Mouse (Mus musculus): ENCODE data around the gene Dda1. TPM values are rescaled to one million over a fixed set of nuclear protein-coding genes. Genes with fewer than 3 reads are reported as not detected.

Gene Dda1
- polyA plus RNA-seq, 1 experiment from 2014 or later = 130 TPM

DNA sequence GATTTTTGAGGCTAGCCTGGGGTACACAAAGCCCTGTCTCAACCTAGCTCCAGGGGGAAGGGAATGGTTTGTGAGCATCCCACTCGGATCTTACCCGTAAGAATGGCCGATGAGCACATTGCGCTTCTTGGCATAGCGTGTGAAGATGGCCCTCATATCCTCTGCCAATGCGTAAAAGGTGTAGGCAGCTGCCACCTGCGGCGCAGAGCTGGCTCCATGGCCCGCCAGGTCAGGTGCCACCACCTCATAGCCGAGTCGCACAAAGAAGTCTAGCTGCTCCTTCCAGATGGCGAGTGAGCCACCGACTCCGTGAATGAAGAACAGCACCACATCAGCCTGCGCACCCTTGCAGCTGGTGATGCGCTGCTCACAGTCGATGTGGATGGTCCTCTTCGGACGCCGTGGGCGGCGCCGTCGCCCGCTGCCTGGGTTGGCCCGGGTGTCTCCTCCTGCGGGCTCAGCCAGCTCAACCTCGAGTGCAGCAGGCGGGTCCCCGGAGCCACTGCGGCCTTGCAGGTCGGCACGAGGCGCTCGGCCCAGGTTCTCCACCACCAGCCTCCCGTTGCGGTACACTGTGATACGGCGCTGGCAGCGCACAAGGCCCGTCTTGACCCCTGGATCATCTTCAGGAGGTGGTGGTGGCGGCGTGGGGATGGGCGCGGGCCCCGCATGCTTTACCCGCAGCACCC is 7.7 kb upstream of the Dda1 start:
- peaks cover 24% of the 10 kb centered on the region for H3K27me3 ChIP-seq (ENCODE audit: low read depth, poor library complexity, severe bottlenecking)
- no peaks in the 10 kb centered on the region for H3K9me3 ChIP-seq (replicated peaks)
- WGBS = 74% methylated on average over 47 of the region's 47 CpGs
- DNase-seq (ENCODE audit: low spot score) = no peak
- peaks cover 55% of the 10 kb centered on the region for H3K36me3 ChIP-seq
- H3K4me3 ChIP-seq = peak overlapping the region; percentile 76; the same call in 1 of the 2 replicates
- H3K27ac ChIP-seq = no peak overlapping the region
- peaks cover 47% of the 10 kb centered on the region for H3K4me1 ChIP-seq

DNA sequence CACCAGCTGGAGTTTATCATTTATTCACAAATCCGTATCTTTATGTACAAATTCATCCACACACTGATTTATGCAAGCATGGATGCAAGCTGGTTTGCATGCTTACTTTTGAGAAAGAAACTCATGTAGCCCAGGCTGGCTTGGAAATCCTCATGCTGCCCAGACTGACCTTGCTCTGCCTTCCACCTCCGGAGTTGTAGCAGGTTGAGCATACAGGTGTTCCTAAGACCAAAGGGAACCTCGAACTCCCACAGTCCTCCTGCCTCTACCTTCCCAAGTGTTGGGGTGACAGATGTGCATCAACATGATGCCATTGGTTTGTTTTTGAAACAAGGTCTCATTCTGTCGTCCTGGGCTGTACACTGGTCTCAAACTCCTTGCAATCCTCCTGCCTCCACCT is 6.8 kb upstream of the Dda1 start:
- WGBS = 78% methylated on average over 4 of the region's 4 CpGs
- H3K27me3 ChIP-seq (ENCODE audit: low read depth, poor library complexity, severe bottlenecking) = peaks cover 17% of the 10 kb centered on the region
- no peaks in the 10 kb centered on the region for H3K9me3 ChIP-seq (replicated peaks)
- H3K4me3 ChIP-seq = peak overlapping the region; percentile 76
- H3K27ac ChIP-seq = no peak overlapping the region
- peaks cover 57% of the 10 kb centered on the region for H3K36me3 ChIP-seq
- H3K4me1 ChIP-seq = peaks cover 42% of the 10 kb centered on the region
- no peak for DNase-seq (ENCODE audit: low spot score)

DNA sequence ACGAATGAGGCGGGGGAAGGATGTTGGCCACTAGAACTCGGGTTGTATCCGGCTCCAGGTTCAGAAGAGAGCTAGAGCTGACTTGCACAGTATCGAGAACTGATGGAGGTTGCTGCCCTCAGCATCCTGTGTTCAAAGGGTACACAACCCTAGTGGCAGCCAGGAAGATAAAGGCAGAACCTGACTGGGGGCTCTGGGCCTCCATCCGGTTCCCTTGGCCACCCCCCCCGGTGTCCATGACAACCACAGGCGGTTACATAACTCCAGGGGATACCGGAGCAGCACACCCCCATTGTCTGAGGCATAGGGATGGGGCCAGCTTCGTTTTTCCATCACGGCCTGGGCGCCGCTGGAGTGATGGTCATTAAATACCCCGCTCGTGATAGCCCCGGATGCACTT is 6.2 kb upstream of the Dda1 start:
- Histone ChIP-seq H3K9me3 (replicated peaks) (no peaks in the 10 kb centered on the region), H3K36me3 (peaks cover 54% of the 10 kb centered on the region), H3K4me3 (peak overlapping the region; percentile 76), H3K27me3 (ENCODE audit: low read depth, poor library complexity, severe bottlenecking) (peaks cover 16% of the 10 kb centered on the region), H3K27ac (peak overlapping the region; percentile 86), H3K4me1 (peaks cover 42% of the 10 kb centered on the region)
- 8% methylated on average over 16 of the region's 16 CpGs for WGBS
- DNase-seq (ENCODE audit: low spot score) = peak; percentile 62

- DNase-seq (ENCODE audit: low spot score) = peak; percentile 94
- Histone ChIP-seq H3K27ac (peak within 1 kb of the TSS; percentile 86), H3K27me3 (ENCODE audit: low read depth, poor library complexity, severe bottlenecking) (peaks cover 16% of the 10 kb centered on the region), H3K4me1 (peaks cover 42% of the 10 kb centered on the region), H3K4me3 (peak within 1 kb of the TSS; percentile 76), H3K36me3 (peaks cover 48% of the 10 kb centered on the region), H3K9me3 (replicated peaks) (no peaks in the 10 kb centered on the region)
- under 1% methylated on average over 55 of the region's 55 CpGs for WGBS
Observed at GRCm38 (mm10) chr8:71463188-71464033, 5.6 kb upstream of the Dda1 start, which contains the start of gene Abhd8. Gene Abhd8 (minus strand): TSS chr8:71463655.

GRCm38 (mm10) chr8:71464513-71465500 is 4.2 kb upstream of the Dda1 start, which contains the start of gene Mrpl34:
Gene Mrpl34 (plus strand): TSS chr8:71464959.
- peaks cover 16% of the 10 kb centered on the region for H3K27me3 ChIP-seq (ENCODE audit: low read depth, poor library complexity, severe bottlenecking)
- H3K4me1 ChIP-seq = peaks cover 53% of the 10 kb centered on the region
- H3K36me3 ChIP-seq = peaks cover 34% of the 10 kb centered on the region
- WGBS = under 1% methylated on average over 59 of the region's 59 CpGs
- H3K27ac ChIP-seq = peak within 1 kb of the TSS; percentile 86
- H3K4me3 ChIP-seq = peak within 1 kb of the TSS; percentile 76
- DNase-seq (ENCODE audit: low spot score) = peak; percentile 94
- no peaks in the 10 kb centered on the region for H3K9me3 ChIP-seq (replicated peaks)

GRCm38 (mm10) chr8:71465733-71466132 is 3.3 kb upstream of the Dda1 start:
- Histone ChIP-seq H3K9me3 (replicated peaks) (no peaks in the 10 kb centered on the region), H3K4me1 (peaks cover 62% of the 10 kb centered on the region), H3K4me3 (peak overlapping the region; percentile 76), H3K27ac (no peak overlapping the region), H3K27me3 (ENCODE audit: low read depth, poor library complexity, severe bottlenecking) (peaks cover 16% of the 10 kb centered on the region), H3K36me3 (peaks cover 35% of the 10 kb centered on the region)
- no peak for DNase-seq (ENCODE audit: low spot score)
- WGBS = 85% methylated on average over 8 of the region's 8 CpGs

GRCm38 (mm10) chr8:71466198-71466597 is 2.8 kb upstream of the Dda1 start:
- no peak for DNase-seq (ENCODE audit: low spot score)
- Histone ChIP-seq H3K27ac (no peak overlapping the region), H3K4me3 (no peak overlapping the region), H3K36me3 (peaks cover 35% of the 10 kb centered on the region), H3K27me3 (ENCODE audit: low read depth, poor library complexity, severe bottlenecking) (peaks cover 14% of the 10 kb centered on the region), H3K9me3 (replicated peaks) (no peaks in the 10 kb centered on the region), H3K4me1 (peaks cover 65% of the 10 kb centered on the region)
- 97% methylated on average over 5 of the region's 5 CpGs for whole genome bisulfite sequencing

GRCm38 (mm10) chr8:71467201-71467600 is 1.8 kb upstream of the Dda1 start:
- H3K4me3 ChIP-seq = no peak overlapping the region
- no peak overlapping the region for H3K27ac ChIP-seq
- peaks cover 56% of the 10 kb centered on the region for H3K4me1 ChIP-seq

GRCm38 (mm10) chr8:71468001-71468400 is 998 bp upstream of the Dda1 start:
- DNase-seq (ENCODE audit: low spot score) = no peak
- no peaks in the 10 kb centered on the region for H3K9me3 ChIP-seq (replicated peaks)
- 88% methylated on average over 1 of the region's 1 CpGs for WGBS
- no peak overlapping the region for H3K27ac ChIP-seq
- no peak overlapping the region for H3K4me3 ChIP-seq
- peaks cover 48% of the 10 kb centered on the region for H3K4me1 ChIP-seq
- no peaks in the 10 kb centered on the region for H3K27me3 ChIP-seq (ENCODE audit: low read depth, poor library complexity, severe bottlenecking)
- peaks cover 45% of the 10 kb centered on the region for H3K36me3 ChIP-seq

More at GRCm38 (mm10) chr8:71467201-71467600, 1.8 kb upstream of the Dda1 start:
- Histone ChIP-seq H3K27me3 (ENCODE audit: low read depth, poor library complexity, severe bottlenecking) (peaks cover 4% of the 10 kb centered on the region; the same call in 1 of the 2 replicates), H3K9me3 (replicated peaks) (no peaks in the 10 kb centered on the region), H3K36me3 (peaks cover 37% of the 10 kb centered on the region)
- DNase-seq (ENCODE audit: low spot score) = no peak
- WGBS = 90% methylated on average over 2 of the region's 2 CpGs

DNA sequence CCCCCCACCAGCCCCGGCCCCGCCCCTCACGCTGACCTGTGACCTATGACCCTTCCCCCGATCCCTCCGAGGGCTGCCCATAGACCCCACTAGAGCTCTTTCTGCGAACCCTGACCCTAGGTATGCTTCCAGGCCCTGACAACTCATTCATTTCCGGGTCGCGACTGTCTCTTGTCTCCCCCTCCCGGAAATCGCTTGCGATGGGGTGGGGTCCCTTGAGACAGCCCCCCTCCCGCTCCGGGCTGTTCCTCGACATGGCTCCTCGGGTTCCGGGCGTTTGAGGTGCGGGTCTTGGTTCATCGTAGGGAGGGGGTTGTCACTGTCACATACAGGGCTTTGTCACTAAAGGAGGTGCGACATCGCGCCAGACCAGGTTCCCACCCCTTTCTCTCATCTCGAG is 412 bp downstream of the Dda1 start:
- under 1% methylated on average over 24 of the region's 24 CpGs for WGBS
- Histone ChIP-seq H3K4me3 (peak overlapping the region; percentile 96), H3K27me3 (ENCODE audit: low read depth, poor library complexity, severe bottlenecking) (no peaks in the 10 kb centered on the region), H3K4me1 (peaks cover 34% of the 10 kb centered on the region), H3K9me3 (replicated peaks) (no peaks in the 10 kb centered on the region), H3K36me3 (peaks cover 59% of the 10 kb centered on the region), H3K27ac (peak overlapping the region; percentile 92)
- peak; percentile 63 for DNase-seq (ENCODE audit: low spot score)

DNA sequence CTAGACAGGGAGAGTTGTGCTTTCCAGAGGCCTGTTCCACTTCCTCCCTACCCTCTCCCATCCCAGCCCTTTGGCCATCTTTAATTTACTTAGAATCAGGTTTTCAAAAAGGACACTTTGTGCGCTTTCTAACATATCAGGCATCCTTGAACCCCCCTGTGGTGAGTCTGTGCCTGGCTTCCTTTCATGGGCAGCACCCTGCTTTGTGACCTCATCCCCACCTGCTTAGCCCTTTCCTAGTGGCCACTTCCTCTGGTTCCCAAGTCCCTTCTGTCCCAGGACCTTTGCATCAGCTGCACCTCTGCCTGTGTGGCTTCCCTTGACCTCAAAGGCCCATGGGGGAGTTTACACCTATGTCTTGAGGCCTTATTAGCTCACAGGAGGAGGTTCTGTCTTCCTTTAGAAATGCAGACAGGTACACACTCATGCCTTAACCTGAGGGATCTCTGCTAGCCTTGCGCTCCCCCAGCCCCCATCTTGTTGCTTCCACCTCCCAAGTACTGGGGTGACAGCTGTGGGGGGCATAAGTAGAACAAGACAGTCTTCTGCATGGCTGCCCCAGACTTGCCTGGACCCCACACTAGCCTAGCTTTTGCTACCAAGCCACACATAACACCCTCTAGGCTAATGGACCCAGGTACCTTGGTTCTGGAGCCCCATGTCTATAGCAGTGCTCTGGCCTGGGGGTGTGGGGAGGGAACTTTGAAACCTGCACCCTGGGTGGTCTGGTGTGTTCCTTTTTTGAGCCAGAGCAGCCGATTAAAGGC is 1.3 kb downstream of the Dda1 start:
- Histone ChIP-seq H3K4me3 (peak overlapping the region; percentile 96), H3K27me3 (ENCODE audit: low read depth, poor library complexity, severe bottlenecking) (no peaks in the 10 kb centered on the region), H3K9me3 (replicated peaks) (no peaks in the 10 kb centered on the region), H3K4me1 (peaks cover 31% of the 10 kb centered on the region), H3K36me3 (peaks cover 68% of the 10 kb centered on the region), H3K27ac (no peak overlapping the region)
- DNase-seq (ENCODE audit: low spot score) = no peak
- 90% methylated on average over 3 of the region's 3 CpGs for WGBS

- 88% methylated on average over 5 of the region's 5 CpGs for WGBS
- H3K4me1 ChIP-seq = peaks cover 31% of the 10 kb centered on the region
- peak overlapping the region; percentile 96; the same call in 1 of the 2 replicates for H3K4me3 ChIP-seq
- H3K9me3 ChIP-seq (replicated peaks) = no peaks in the 10 kb centered on the region
- no peaks in the 10 kb centered on the region for H3K27me3 ChIP-seq (ENCODE audit: low read depth, poor library complexity, severe bottlenecking)
- H3K27ac ChIP-seq = no peak overlapping the region
- peaks cover 70% of the 10 kb centered on the region for H3K36me3 ChIP-seq
- no peak for DNase-seq (ENCODE audit: low spot score)
Observed at GRCm38 (mm10) chr8:71470913-71471255, 1.9 kb downstream of the Dda1 start.
